Mouse (Mus musculus) E14TG2a.4 (cell line): Measurements from ENCODE around the gene Ets2.

Experiments used
- CTCF ChIP-seq: conservative IDR thresholded peaks from 2 replicates; pipeline ENCODE4 v1.5.1; 2014; ENCODE audit warnings: low read length
- POU5F1 ChIP-seq: IDR thresholded peaks from 2 replicates; pipeline ENCODE4 v1.6.1; 2014; ENCODE audit warnings: low read length, borderline replicate concordance

DNA sequence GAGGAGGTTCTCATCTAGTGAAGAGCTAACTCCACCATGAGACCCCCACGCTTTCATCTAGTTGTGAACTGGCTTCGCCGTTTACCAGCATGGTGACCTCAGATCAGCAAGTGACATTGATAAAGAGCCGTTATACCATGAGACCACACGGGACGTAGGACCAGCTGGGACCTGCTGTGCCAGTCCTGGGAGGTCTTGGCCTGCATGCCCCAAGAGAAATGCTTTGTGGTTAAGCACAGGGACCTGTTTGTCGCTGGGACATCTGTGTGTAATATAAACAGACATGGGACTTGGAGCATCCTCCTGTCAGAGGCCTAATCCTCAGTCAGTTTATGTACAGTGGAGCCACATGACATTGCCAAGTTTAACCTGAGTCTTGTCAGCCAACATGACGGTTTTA is 18.7 kb downstream of the Ets2 start:
- TF ChIP-seq CTCF (no peak), POU5F1 (no peak)
